Mouse (Mus musculus) liver, embryonic 14.5 days (tissue): ENCODE measurements at regions not wholly inside any gene's neighbourhood (a gene's known extent, or its start where the extent isn't known, plus 50 kb on each side); places are given as distances from the start of the nearest gene placed in this dataset.

Experiments used
- CTCF ChIP-seq: IDR thresholded peaks from 2 replicates; pipeline ENCODE4 v1.5.1; 2016; ENCODE audit warnings: antibody characterized with exemption, low read depth, control low read depth
- EP300 ChIP-seq: IDR thresholded peaks from 2 replicates; pipeline ENCODE4 v1.6.1; 2016; ENCODE audit warnings: antibody characterized with exemption, low read depth

GRCm38 (mm10) chr9:85593867-85594266 lies 155.3 kb downstream of the Ibtk start:
- no peak for TF ChIP-seq EP300
- no peak for TF ChIP-seq CTCF
